Mouse (Mus musculus): Measurements from ENCODE around the gene A930017K11Rik.

The A930017K11Rik gene

DNA sequence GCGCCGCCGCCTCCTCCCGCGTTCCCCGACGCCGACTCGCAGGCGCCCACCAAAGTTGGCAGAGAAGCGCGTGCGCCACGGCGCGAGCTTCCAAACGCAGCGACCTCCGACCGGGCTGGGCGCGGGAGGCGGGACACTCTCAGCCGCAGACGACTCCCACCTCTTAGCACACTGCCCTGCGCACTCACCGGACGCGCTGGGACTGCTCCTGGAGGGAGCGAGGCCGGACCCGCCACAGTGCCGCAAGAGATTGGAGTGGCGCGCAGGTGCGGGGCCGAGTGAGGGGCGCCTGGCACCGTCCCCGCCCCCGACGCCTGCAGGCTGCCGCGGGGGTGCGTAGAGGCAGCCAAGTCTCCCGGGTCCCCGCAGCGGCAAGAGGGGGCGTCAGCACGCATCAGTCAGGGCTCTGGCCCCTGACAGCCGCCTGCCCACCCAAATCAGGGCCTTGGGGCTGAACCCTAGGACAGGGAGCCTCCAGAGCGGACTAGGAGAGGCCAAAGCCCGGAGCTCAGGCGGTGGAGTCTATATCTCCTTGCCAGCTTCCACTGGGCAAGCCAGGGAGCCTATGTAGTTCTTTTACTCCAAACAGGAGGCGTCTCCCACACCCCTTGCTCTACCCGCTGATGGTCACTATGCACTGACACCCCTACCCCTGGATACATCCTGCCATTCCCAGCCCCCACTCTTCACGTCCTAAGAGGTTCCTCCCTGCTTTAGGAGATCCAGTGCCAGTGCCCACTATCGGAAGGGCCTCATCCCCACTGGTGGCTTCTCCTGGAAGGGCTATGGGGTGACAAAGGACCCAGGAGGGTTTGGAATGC, at the start of gene A930017K11Rik:
TSS of gene A930017K11Rik (minus strand) at position 763 of the 821 bp plus-strand sequence.
- no peak for DNase-seq (ENCODE audit: low spot score)

DNA sequence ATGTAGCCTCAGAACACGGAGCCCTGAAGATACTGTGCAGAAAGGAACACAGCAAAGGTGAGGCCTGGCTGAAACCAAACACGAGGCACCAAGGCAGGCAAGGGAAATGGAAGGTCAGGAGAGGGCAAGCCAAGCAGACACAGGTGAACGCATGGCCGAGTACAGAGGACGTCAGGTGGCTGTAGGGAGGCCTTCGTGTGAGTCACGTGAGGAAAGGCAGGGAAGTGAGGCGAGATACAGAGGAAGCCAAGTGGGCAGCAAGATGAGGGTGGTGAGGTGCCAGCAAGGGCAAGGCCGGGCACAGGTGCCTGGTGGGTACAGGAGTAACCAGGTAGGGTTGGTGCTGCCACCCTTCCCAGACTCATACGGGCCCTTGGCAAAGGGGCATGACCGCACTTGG, 46.1 kb upstream of the A930017K11Rik start:
- DNase-seq (ENCODE audit: low spot score), result no peak

DNA sequence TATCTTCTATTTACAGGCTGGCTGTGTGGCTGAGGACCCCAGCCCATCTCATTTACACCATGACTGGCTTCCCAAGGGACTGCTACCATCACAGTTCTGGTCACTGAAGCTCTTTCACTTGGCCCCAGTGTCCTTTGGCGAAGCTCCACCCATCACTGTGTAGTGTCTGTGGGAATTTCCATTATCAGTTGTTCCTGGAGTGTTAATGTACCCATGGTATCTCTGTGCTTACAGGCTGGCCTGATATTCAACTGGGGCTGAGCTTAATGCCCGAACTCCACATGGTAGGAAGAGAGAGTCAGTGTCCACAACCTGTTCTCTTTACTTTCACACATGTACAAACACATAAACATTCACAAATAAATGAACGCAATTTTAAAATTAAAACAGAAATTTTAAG, 41.1 kb upstream of the A930017K11Rik start:
- no peak for DNase-seq (ENCODE audit: low spot score)

DNA sequence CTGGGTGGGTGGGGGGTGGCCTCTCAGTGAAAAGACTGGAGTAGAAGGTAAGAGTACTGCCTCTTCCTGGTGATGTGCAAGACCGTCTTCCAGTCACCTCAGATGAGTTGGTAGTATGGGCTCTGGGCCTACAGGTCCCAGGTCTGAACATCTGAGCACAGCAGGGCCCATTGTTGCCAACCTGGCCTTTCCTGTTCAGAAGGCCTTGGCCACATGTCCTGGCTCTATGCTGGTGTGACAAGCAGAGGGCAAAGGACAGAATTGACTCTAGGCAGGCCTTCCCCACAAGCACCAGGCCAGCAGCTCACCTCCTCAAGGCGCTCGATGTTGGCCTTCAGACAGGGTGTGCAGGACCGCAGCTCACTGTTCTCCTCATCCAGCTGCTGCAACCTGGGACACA, 39.9 kb upstream of the A930017K11Rik start:
- no peak for DNase-seq (ENCODE audit: low spot score)

DNA sequence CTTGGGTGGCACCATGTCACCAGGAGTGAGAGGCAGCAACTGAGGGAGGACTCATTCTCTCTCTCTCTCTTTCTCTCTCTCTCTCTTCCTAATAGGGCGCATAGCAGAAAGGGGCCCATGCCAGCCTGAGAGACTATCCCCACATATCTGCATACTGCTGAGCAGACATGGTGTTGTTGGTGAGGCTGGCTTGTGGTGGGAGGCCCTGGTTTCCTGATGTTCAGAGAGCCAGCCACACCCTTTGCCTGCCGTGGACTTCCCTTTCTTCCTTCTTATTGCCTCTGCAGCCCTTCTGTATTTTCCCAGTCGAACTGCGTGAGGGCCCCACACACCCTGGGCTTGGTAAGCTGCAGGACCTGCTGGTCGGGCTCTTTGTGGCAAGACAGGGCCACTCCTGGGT, 38.0 kb upstream of the A930017K11Rik start:
- DNase-seq (ENCODE audit: low spot score), result no peak

DNA sequence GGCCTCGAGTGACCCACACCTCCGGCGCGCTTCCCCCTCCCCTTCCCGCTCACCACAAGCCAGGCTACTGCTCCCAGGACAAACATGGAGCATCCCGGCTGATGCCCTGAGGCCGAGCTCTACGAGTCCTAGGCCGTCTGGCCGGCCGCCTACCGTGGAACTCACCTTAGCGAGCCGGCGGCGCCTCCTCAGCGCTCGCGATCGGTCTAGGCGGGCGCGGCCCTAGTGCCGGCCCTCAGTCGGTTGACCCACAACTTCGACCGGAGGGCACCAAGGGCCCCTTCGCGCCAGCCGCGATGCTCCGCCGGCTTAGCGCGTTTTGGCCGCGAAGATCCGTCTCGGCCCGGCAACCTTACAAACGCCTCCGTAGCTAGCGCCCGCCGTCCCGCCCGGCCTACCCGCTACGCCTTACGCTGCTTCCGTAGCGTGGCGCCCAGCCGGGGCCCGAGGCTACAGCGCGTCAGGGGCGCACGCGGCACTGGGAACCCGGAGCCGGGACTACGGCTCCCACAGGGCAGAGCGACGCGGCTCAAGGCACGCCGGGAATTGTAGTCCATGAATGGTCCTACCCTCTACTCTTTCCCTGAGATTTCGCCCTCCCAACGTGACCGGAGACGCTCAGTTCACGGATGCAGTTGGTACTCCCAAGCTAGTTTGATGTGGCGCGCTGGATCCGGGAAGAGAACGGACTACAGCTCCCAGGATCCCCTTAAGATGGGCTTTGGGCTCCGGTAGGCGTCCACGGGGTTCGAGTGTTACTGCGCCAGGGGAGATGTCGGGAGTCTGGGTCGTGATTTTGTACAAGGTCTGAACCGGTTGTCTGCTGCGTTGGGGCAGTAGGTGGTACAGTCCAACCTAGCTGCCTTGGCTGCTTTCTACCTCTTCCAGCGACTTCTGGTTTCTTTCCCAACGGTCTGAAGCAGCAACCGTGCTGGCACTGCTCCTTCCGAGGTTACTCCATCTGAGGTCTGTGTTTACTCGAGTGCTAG, 33.2 kb upstream of the A930017K11Rik start, which contains the start of gene Capn15:
TSS of gene Capn15 (minus strand) at position 491 of the 989 bp plus-strand sequence.
- peak; percentile 96 for DNase-seq (ENCODE audit: low spot score)

DNA sequence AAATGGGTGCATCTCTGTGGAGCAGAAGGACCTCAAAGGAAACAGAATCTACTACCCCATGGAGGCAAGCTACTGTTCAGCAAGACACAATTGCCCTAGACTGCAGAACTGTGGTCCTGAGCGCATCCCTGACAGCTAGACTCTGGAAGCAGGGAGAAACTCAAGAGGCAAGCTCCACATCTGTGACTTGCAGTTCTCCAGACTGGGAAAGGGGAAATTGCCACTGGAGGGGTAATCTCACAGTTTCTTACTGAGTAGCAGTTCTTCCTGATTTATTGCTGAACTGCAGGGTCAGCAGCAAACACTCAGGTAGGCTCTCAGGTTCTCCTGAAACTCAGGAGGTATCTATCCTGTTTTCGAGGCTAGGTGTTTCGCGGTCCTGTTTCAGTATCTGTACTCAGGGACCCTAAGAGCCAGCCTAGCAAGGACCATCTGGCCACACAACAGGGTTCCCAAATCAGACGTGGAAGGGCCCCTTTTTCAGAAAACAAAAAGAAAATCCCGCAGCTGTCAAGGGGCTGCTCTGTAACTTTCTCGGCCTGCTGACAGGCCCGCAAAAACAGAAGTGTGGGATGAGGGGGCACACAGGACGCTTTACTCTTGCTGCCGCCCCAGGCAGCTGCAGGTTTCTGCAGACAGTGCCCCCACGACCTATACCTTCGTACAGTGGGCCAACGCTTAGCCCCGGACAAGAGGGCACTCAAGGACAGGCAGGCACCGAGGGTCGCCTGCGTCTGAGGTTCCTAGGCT, 32.4 kb upstream of the A930017K11Rik start:
- DNase-seq (ENCODE audit: low spot score), result no peak

DNA sequence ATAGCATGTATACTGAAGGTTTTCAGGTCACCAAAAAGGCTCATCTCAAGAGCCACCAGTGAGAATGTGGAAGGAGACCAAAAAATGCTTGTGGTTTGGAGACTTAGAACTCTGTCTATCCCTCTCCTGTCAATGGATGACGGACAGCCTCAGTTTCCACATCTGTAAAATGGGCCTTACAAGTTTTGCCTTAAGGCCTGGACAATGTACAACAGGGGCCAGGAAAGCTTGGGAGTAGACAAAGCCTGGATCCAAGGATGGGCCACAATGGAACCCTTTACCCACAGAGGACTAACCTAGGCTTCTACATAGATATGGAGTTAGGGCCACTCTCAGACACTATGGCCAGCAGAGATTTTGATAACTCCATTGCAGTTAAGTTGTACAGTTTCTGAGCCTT, 31.7 kb upstream of the A930017K11Rik start:
- no peak for DNase-seq (ENCODE audit: low spot score)

DNA sequence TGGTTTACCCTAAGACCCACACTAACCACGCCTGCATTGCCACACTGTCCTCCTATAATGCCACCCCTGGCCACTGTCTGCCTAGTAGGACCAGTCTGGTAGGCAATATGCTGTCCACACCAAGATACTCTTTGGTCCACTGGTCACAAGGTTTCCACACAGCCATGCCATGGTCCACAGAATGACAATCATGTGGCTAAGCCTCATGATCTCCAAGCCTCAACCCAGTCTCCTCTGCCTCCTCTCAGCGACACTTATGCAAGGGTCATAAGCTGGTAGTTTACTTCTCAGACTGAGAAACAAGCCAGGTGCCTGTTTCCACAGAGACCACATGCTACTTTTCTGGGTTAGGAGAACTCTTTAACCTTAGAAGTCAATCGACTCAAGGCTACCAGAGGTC, 30.5 kb upstream of the A930017K11Rik start:
- DNase-seq (ENCODE audit: low spot score), result no peak

DNA sequence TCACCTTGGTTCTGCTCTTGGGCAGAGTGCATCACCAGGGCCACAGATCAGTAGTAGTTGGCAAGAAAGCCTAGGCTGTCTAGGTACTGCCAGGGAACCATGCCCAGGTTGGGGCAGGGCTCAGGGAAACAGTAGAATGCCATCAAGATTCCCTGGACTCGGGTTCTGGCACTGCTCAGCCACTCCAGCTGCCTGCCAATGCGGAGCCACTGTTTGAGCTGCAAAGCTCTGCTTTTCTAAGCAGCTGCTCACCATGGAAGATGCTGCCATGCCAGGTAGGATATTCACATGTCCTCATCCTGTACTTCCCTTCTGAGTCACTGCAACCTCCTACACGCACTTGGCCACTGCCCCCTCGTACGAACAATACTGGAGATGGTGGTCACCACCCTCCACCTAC, 28.5 kb upstream of the A930017K11Rik start:
- DNase-seq (ENCODE audit: low spot score), result no peak

DNA sequence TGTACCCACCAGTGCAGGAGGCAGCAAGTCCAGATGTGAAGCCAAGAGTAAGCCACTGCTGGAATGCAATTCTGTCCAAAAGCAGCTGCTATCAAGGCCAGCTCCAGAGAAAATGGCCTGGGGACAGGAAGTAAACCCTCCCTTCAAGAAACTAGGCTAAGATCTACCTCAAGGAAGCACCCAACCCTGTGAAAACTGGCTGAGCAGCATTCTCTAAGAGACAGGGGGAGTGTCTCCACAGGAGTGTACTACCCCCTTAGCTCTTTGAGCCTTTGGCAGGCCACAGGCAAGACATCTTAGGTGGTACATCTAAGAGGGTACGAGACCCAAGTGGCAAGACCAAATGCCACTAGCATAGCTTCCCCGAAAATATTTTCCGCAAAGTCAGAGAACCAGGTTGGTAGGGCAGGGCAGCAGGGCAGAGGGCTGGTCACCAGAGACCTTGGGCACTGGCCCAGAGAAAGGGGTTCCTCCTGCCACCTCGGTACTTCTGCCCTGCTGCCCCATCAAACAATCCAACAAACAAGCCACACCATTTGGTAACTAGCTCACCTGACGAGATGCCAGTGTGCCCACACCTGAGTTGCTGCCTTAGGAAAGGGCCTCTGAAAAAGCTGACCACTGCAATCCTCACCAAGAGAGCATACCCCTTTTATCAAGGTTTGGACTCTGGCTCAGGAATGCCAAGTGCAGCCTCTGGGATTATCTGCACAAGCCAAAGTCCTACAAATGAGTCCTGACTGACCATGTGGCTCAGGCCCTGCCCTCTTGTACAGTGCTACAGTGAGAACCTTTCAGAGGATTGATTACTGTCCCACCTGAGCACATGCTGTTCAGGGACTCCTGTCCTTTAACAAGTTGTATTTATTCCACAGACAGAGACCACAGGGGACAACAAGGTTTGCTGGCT, 27.7 kb upstream of the A930017K11Rik start:
- no peak for DNase-seq (ENCODE audit: low spot score)

DNA sequence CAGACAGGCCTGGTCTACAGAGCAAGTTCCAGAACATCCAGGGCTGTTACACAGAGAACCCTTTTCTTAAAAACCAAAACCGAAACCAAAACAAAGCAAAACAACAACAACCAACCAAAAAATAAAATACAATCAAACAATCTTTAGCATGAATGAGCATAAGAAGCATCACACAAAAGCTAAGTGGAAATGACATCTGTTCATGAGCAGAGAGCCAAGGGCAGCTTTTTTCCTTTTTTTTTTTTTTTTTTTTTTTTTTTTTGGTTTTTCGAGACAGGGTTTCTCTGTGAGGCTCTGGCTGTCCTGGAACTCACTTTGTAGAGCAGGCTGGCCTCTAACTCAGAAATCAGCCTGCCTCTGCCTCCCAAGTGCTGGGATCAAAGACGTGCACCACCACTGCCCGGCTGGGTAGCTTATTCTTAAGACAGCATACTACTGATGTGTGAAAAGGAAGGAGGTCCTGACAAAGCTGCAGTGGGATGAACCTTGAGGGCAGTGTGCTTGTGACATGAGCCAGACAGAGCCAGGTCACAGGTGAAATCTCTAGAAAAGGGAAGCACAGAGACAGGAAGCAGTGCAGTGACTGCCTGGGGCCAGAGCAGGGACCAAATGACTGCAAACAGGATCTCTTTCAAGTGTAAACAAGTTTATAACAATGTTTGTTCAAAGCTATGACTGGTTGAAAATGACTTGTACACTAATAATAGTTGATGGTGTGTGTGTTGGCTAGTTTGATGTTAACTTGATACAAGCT, 18.8 kb upstream of the A930017K11Rik start:
- no peak for DNase-seq (ENCODE audit: low spot score)

DNA sequence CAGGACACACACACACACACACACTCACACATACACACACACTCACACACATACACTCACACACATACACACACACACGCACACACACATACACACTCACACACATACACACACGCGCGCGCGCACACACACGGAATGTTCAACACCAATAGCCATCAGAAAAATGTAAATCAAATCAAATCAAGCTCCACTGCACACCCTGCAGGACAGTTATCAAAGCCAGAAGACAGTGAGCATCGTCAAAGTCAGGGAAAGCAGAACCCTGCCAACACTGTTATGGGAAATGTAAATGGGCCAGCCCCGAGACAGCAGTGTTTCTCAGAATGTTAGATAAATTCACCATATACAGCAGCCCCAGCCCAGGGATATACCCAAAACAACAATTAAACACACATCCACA, 18.1 kb upstream of the A930017K11Rik start:
- no peak for DNase-seq (ENCODE audit: low spot score)

DNA sequence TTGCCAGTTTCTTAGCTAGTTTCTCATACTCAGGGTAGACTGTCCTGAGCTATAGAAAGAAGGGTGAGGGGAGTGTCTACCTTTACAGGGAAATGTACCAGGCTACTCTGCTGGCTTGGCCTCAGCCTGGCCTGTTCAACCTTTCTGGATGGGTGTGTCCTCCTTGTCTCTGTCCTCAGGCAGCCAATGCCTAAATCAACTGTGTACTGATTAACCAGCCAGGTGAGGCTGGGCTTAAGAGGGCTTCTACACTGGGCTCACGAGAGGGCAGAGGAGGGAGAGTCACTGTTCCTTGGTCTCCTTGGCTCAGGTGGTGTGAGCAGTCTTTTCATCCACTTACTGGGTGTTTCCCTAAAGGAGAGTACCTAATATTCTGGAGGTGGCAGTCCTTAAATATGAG, 15.8 kb upstream of the A930017K11Rik start:
- no peak for DNase-seq (ENCODE audit: low spot score)

DNA sequence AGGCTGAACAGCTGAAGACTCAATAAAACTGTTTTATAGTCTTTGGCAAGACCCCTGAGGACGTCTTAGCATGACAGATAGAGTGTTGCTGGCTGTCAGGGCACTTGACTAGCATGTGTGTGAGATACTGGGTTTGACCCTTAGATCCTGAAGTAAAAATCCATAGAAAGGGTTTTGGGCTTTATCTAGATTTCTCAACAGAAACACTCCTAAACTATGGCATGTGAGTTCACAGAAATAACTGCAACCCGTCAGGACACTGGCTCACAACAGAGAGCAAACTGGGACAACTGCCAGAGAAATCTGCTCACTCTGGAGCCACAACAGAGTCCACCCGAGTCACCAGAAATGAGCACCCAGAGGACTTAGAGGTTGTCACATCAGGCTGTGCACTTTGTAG, 15.3 kb upstream of the A930017K11Rik start:
- DNase-seq (ENCODE audit: low spot score), result peak; percentile 59

DNA sequence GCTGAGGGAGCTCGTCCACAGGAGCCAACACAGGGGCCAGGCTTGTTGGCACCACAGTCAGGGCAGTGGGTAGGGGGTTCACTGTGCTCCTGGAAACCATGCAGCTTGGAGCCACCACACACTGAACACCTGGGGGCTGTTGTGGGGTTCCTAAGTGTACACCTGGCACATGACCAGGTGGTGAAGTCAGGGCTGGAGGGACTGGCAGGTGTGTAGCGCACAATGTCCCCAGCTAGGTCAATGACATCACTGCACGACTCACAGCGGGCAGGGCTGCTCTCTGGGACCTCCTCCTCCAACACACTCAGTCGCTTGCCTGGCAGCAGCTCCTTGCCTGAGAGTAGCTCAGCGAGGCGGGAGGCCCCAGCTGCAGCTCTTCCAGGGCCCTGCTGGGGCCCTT, 11.9 kb upstream of the A930017K11Rik start:
- DNase-seq (ENCODE audit: low spot score), result no peak

DNA sequence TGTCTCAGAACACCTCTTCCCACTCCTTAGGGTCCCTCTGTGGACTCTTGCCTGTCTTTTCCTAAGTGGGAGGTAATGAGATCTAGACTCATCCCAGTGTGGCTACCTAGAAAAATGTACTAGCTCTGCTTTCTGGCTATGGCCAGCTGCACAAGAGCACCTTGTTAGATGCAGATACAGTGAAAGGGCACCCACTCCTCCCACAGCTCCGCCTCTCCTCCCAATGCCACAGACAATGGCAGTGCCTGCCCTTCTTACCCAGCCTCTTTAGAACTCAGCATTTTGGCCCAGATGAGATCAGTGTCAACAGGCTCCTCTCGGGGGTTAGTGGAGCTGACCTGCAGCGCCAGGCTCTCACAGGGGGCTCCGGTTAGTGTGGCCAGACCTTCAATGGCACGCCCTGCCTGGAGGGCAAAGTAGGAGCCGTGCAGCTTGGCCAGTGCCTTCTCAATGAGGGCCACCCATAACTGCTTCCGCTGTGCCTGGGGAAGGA, 10.1 kb upstream of the A930017K11Rik start:
- DNase-seq (ENCODE audit: low spot score), result no peak

DNA sequence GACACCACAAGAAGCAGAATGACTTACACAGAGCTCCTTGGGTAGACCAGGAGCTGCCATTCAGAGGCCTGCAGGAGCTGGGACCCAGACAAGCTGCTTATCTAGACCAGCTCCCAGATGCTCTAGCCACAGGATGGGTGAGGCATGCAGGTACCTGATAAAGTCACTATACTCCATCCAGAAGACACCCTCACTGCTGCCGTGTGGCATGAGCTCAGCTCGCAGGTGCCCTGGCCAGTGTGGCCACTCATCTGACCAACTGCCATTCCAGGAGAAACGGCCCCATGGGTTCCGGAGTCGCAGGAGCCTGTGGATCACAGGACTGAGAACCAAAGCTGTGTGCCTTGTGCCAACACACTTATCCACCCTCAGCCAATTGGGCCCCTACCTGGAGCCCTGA, 9.2 kb upstream of the A930017K11Rik start:
- no peak for DNase-seq (ENCODE audit: low spot score)

DNA sequence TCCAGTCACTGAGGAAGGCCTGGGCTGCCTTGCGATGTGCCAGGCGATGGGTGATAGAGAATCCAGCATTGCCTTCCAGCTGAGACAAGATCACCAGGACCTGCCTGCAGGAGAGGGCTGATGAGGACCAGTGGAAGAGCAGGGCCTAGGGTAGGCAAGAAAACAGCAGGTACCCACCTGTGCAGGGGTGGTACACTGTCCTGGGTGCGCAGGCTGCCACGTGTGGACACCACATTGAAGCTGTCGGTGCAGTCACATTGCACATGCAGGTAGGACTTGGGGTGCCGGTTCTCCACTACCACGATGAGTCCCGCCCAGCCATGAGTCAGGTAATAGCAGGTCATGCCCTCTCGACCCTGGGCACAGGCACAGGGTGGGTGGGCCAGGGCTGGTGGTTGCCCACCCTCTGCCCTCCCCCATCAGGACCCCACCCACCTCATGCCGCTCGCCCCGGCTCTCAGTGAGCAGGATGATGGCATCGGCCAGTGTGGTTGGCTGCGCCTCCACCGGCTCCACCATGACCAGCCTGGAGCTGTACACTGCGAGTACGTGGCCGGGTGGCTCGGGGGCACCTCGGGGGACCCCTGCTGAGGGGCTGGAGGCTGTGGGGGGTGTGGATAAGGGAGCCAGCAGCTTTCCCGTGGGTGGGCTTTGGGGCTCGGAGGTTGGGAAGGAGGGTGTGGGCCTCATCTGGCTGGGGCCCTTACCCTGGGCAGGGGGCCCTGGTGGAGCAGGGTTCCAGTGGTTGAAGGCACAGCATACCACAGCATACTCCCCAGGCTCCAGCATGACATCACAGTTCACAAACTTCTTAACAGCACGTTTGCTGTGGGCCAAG, 7.5 kb upstream of the A930017K11Rik start:
- DNase-seq (ENCODE audit: low spot score), result no peak

All from adipocyte (in vitro differentiated cells).